Mouse (Mus musculus): Measurements from ENCODE around the gene Lmbr1l.

DNA sequence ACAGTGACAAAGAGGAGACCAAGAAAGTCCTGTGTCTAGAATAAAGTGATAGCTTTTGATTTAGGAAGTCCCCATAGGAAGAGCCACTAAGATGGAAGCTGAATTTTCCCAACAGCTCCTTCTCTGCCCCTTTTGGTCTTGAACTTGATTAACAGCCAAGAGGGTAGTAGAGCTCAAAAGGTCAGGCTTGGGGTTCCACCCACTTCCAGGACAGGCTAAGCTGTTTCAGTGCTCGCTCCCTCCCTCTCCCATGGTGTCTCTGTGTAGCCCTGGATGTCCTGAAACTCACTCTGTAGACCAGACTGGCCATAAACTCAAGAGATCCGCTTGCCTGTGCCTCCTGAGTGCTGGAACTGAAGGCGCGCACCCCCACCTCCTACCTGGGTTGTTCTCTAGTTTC lies 2.0 kb downstream of the Lmbr1l start:
- TF ChIP-seq CTCF (IDR thresholded peaks at IDR 0.05; ENCODE audit: control insufficient read depth, insufficient read depth, low read length) (no peak), POLR2A (IDR thresholded peaks at IDR 0.05; ENCODE audit: borderline replicate concordance, control insufficient read depth, low read depth, low read length) (no peak)

Measured in bone marrow, adult 2 months (tissue).